Mouse (Mus musculus): Measurements from ENCODE around the gene Dleu7.

Dleu7 gene

DNA sequence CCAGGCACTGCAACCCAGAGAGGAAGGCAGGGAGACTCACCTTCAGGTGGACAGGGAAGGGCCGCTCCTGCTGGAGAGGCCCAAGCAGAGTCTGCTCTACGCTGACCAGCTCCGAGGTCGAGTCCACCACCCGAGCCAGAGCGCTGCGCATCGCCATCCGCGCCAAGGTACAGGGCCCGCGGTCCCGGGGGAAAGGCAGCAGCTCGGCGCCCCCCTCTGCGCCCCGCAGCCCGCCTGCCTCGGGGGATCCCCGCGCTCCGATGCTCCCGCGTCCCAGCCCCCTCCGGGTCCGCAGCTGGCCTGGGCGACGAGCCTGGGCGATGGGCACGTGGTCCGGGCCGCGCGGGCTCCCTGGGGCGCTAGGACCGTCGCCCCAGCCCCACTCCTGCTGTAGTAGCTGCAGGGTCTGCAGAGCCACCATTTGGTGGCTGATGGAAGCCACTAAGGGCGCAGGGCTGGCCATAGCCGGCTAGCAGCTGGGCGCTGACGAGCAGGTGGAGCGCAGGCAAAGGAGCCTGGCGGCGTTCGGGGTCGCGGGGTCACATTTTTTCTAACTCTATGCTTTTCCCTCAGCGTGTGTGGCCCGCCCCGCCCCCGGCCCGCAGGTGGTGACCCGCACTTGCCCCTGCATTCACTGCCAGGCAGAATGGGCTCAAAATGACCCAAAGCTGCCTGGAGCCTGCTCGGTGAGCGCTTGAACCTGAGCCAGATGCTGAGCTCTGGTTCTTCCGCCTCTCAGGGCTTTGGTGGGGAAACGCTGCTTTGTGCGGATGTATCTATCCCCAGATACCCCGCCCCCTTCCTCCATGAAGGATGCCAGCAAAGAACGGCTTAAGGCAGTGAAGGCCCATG is at the start of gene Dleu7, which contains the start of gene Rnaseh2b:
Gene Dleu7, minus strand, starts transcription at position 560 of the 852 bp plus-strand sequence.
Gene Rnaseh2b, plus strand, starts transcription at position 102 of the 852 bp plus-strand sequence.
- no peak for DNase-seq (ENCODE audit: low read depth)

GRCm38 (mm10) chr14:62341887-62342642 is 49.2 kb upstream of the Dleu7 start:
- no peak for DNase-seq (ENCODE audit: low read depth)

DNA sequence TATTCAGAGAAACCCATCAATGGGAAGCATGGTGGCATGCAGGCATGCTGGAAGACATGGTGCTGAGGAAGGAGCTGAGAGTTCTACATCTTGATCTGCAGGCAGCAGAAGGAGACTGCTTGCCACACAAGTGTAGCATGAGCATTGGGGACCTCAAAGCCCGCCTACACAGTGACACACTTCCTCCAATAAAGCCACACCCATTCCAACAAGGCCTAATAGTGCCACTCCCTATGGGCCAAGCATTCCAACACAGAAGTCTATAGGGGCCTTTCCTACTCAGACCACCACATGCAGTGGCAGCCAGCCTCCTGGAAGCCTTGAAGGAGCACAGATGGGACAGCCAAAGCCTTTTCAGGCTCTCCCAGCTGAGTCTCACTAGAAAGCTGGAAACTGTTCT is 46.3 kb upstream of the Dleu7 start:
- DNase-seq (ENCODE audit: low read depth) = no peak

- DNase-seq (ENCODE audit: low read depth) = peak; percentile 46
These were observed 41.3 kb upstream of the Dleu7 start for GRCm38 (mm10) chr14:62333909-62334687.

DNA sequence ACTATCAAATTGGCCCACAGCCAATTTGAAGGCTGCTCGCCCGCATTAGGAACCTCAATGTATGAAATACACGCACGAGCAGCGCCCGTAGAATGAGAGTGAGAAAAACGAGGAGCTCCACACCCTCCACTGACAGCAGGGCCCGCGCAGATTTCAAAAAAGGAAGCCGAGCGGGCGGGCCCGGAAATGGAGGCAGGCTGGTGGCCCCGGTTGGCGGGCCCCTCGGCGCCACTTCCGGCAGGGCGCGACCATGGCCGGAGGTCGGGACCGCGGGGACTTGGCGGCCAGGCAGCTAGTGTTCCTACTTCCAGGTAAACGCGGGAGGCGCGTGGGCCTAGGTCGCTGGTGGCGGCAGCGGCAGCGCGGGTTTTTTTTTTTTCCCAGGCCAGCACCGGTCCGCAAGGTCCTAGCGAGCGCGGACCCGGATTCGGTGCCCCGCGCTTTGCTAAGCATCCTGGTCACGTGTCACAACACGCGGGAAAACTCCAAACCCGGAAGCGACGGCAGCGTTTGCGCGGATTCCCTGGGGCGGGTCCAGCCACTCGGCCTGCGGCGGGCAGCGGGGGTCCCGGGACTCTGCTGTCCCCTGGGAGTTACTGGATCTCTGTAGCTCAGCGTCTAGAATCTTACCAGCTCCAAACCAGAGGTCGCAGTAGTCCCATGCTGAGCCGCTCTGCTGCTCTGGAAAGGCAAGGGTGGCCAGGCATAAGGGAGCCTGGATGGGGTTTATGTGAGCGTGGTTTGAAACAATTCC is 39.2 kb upstream of the Dleu7 start:
- peak; percentile 91 for DNase-seq (ENCODE audit: low read depth)

GRCm38 (mm10) chr14:62331457-62331856 is 38.6 kb upstream of the Dleu7 start:
- DNase-seq (ENCODE audit: low read depth) = no peak

- no peak for DNase-seq (ENCODE audit: low read depth)
These were observed 36.8 kb upstream of the Dleu7 start for GRCm38 (mm10) chr14:62329631-62330030.

- no peak for DNase-seq (ENCODE audit: low read depth)
These were observed 35.8 kb upstream of the Dleu7 start for GRCm38 (mm10) chr14:62328606-62329005.

DNA sequence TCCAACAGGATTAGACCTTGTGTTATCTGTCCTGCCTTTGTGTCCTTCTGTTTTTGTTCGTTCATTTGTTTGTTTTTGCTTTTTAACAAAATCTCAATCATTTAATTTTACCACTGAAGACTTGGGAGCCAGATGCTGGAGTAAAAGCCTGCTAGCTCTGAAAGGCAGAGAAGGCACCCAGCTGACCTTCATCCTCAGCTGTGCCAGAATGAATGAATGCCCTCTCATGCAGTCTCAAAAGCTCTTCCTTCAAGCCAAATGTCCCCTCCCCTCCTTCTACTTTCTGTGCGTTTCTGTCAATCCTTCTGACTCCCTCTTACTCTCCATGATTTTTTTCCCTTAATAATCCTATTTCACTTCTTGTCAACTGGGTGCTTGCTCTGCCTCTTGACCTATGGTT is 34.3 kb upstream of the Dleu7 start:
- DNase-seq (ENCODE audit: low read depth) = no peak

DNA sequence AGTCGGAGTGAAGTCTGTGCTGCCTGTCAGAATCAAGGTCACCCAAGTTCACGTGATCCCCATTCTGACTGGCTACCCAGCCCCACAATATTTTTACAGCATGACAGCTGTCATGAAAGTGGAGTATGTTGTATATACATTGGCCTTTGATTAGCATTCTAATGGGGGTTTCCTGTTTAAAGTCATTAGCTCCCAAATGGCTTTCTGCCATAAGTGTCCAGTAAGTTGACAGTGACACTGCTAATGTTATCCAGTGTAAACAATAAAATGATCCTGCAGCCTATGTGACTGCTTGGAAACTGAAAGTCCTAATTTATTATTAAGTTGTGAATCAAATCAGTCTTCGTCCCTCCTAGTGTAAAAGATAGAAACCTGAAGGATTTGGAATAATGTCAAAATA is 33.2 kb upstream of the Dleu7 start:
- DNase-seq (ENCODE audit: low read depth) = no peak

DNA sequence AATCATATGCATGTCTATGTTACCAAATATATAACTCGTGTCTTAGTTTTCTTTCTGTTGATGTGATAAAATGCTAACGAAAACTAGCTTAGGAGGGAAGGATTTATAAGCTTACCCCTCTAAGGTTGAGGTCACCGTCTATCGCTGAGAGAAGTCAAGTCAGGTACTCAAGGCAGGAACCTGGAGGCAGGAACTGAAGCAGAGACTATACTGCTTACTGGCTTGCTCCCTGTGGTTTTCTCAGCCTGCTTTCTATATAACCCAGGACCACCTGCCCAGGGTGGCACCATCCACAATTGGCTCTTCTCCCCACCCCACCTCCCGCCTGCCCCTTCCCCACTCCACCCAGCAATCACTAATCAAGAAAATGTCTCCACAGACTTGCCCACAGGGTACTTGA is 32.1 kb upstream of the Dleu7 start:
- DNase-seq (ENCODE audit: low read depth) = no peak

DNA sequence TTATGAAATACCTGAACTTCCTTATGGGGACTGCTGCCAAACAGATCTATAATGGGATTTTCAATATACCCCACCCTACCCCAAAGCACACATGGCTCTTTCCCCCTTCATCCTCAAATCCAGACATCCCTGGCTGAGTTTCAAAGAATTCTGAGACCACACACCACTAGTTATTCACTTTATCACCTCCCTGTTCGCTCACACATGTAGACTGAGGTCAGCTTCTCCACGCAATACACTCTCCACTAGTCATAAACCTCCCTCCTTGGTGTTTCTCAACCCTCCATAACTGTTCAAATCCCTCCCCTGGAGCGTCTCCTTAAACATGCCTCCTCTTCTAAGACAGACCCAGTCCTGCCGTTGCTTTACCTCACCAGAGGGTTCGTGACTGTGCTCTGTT is 30.6 kb upstream of the Dleu7 start:
- DNase-seq (ENCODE audit: low read depth) = no peak

DNA sequence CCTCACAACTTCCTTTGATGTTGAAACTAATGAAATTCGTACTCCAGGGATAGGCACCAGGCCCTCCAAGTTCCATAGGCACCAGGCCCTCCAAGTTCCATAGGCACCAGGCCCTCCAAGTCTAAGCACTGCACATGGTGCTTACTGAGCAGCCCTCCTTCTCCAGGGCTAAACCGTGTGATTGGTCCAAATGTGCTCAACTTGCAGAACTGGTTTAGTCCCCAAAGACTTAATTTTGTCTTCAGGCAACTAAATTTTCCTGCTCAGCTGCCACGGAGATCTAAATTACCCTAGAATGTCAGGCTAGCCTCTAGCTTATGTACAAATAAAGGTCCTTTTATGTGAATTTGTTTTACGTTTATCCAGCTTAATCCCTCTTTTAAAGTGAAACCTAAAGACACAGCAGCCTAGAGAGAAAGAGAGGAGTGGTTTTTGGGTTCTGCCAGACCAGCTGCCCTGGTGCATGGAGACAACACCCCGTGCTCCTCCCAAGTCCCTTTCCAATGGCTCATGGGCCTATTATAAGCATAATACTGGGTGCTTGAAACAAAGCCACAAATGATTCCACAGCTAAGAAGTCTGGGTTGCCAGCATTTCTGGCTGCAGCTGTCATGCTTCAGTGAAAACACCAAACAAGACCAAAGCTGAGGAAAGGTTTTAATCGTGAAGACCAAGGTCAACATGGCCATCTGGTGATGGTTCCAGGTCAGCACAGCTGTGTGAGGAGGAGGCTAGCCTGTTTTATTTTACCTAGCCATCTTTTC is 29.9 kb upstream of the Dleu7 start:
- DNase-seq (ENCODE audit: low read depth) = no peak

- no peak for DNase-seq (ENCODE audit: low read depth)
These were observed 18.8 kb upstream of the Dleu7 start for GRCm38 (mm10) chr14:62311672-62312071.

DNA sequence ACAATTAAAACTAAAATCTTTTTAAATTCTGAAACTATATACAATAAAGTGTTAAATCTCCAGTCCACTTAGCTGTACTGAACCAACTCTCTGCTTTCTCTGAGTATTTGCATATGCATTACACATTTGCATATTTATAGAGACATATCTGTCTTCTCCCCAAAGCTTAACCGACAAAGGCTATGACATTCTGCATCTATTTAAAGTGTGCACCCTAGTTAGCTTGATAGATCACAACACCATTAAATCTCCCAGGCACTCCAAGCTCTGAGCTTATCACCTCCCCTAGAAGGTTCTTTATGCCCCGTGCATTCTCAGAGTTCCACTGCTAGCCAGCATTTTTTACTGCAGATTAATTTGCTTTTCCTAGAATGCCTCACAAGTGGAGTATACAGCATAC is 16.2 kb upstream of the Dleu7 start:
- DNase-seq (ENCODE audit: low read depth) = no peak

DNA sequence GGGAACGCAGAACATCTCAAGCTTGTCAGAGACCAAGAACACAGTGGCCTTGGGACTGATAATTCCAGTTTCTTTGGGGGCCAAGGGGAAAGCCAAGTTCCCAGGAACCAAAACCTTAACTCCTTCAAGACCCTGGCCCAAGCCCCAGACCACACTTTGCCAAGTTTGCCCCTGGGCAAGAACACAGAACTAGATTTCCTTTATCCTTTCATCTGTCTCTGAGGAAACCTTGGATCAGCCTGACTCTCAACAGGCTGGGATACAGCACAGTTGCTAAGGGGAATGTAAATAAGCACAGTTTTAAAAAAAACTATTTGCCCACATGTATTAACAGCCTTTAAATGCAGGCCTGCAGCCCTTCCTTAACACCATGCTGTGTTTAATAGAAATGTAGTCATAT is 14.7 kb upstream of the Dleu7 start:
- DNase-seq (ENCODE audit: low read depth) = no peak

GRCm38 (mm10) chr14:62300031-62300430 is 7.2 kb upstream of the Dleu7 start:
- no peak for DNase-seq (ENCODE audit: low read depth)

GRCm38 (mm10) chr14:62298808-62299207 is 6.0 kb upstream of the Dleu7 start:
- no peak for DNase-seq (ENCODE audit: low read depth)

DNA sequence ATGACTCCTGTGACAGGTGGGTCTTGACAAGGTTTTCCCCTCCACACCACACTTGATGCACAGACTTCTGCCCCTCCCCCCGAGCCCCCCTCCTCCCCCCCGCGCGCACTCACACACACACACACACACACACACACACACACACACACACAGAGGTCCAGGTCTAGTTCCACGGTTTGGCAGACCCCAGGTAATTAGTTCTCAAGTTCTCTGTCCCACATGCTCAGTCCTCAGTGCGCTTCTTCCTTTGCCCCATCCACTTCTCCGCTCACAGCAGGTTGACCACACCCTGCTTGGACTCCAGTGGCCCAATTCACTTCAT is 720 bp downstream of the Dleu7 start:
- no peak for DNase-seq (ENCODE audit: low read depth)

- no peak for DNase-seq (ENCODE audit: low read depth)
These were observed 1.4 kb downstream of the Dleu7 start for GRCm38 (mm10) chr14:62291406-62291987.

GRCm38 (mm10) chr14:62288731-62289130 is 4.1 kb downstream of the Dleu7 start:
- no peak for DNase-seq (ENCODE audit: low read depth)
